Mouse (Mus musculus) spleen, adult 2 months (tissue): Measurements from ENCODE around the gene Gm2035. TPM values are rescaled to one million over a fixed set of nuclear protein-coding genes. Genes with fewer than 3 reads are reported as not detected.
"Not testable (repeated sequence)": the region's sequence is repeated elsewhere in the genome, so short reads cannot be mapped to it uniquely, and the experiment has no call there.

Source experiments
- DNase-seq, 2 experiments: peaks; one replicate each; pipeline versions ENCODE4 v3.0.0 to v3.0.0-alpha.2; 2012 to 2021; ENCODE audit warnings: low spot score in 2 of 2, low read depth in 1 of 2
- H3K27ac ChIP-seq: fragments of 200-500 bp; 2 replicates; pipeline ENCODE4 v1.5.1; 2012; ENCODE audit warnings: low read length, inconsistent platforms; ENCODE audit not compliant: insufficient read depth
- H3K27me3 ChIP-seq: fragments of 200-500 bp; 2 replicates; pipeline ENCODE4 v1.6.1; 2012; ENCODE audit warnings: mild to moderate bottlenecking, moderate library complexity, low read length, inconsistent platforms; ENCODE audit not compliant: control insufficient read depth, insufficient read depth
- H3K36me3 ChIP-seq: fragments of 200-500 bp; 2 replicates; pipeline ENCODE4 v1.6.1; 2012; ENCODE audit warnings: mild to moderate bottlenecking, low read length, inconsistent platforms; ENCODE audit not compliant: control insufficient read depth, insufficient read depth
- H3K4me1 ChIP-seq: fragments of 200-500 bp; 2 replicates; pipeline ENCODE4 v1.6.1; 2011; ENCODE audit warnings: inconsistent platforms; ENCODE audit not compliant: control insufficient read depth, insufficient read depth, insufficient read length
- H3K4me3 ChIP-seq: fragments of 200-500 bp; 2 replicates; pipeline ENCODE4 v1.5.1; 2011; ENCODE audit warnings: mild to moderate bottlenecking, inconsistent platforms; ENCODE audit not compliant: insufficient read depth, insufficient read length; ENCODE audit errors: extremely low read depth
- WGBS: fragments of 180-500 bp; shearing (Covaris S2); methylation state at CpG from one replicate; pipeline ENCODE4 v1.1.7; 2018; 5-methylcytosine and 5-hydroxymethylcytosine counted together
- polyA plus RNA-seq: library from polyadenylated mRNA; depleted of rRNA; stranded (reverse); fragments of >200 nt; gene quantifications from 2 replicates; pipeline ENCODE4 v1.2.3, GENCODE M21; 2012; rRNA removed

Gm2035 gene
- not detected in 2 replicates for polyA plus RNA-seq

DNA sequence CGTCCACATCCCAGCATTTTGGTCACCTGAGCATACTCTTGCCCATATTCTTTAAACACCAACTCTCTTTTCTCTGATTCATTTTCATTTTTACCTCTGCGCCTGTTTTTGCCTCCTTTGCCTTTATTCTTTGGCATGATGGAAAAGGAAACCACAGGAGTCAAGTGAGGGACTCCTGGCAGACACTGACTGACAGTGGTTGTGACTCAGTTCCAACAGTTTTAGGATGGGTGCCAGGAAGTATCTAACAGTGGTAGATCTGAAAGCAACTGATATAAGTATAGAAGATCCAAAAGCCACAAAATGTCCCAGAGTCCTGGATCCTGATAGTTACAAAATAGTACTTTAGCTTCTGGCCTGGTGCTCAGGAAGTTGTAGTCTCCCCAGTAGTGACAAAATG is at the start of gene Gm2035:
Gene Gm2035 (minus strand): TSS at position 137 of the 400 bp plus-strand sequence.
- WGBS = 76% methylated on average over 2 of the region's 2 CpGs
- not testable (repeated sequence) for H3K4me1 ChIP-seq, H3K27me3 ChIP-seq, H3K36me3 ChIP-seq, H3K27ac ChIP-seq, H3K4me3 ChIP-seq, DNase-seq

GRCm38 (mm10) chr12:87953780-87954179 is 34.1 kb upstream of the Gm2035 start, which contains the start of gene Gm2042:
Gene Gm2042, plus strand, starts transcription at chr12:87954080.
- WGBS = 83% methylated on average over 2 of the region's 2 CpGs

DNA sequence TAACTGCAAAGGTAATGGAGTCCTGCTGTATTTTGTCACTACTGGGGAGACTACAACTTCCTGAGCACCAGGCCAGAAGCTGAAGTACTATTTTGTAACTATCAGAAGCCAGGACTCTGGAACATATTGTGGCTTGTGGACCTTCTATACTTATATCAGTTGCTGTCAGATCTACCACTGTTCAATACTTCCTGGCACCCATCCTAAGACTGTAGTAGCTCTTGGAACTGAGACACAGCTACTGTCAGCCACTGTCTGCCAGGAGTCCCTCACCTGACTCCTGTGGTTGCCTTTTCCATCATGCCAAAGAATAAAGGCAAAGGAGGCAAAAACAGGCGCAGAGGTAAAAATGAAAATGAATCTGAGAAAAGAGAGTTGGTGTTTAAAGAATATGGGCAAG is 24.6 kb downstream of the Gm2035 start, which contains the start of gene Gm2022:
Gene Gm2022 (plus strand): TSS at position 301 of the 400 bp plus-strand sequence.
- not testable (repeated sequence) for H3K4me1 ChIP-seq, H3K27me3 ChIP-seq, DNase-seq, H3K36me3 ChIP-seq, H3K27ac ChIP-seq, H3K4me3 ChIP-seq
- whole genome bisulfite sequencing = 78% methylated on average over 1 of the region's 1 CpGs

More at GRCm38 (mm10) chr12:87953780-87954179, 34.1 kb upstream of the Gm2035 start, which contains the start of gene Gm2042:
- not testable (repeated sequence) for DNase-seq, H3K4me1 ChIP-seq, H3K27me3 ChIP-seq, H3K36me3 ChIP-seq, H3K27ac ChIP-seq, H3K4me3 ChIP-seq

GRCm38 (mm10) chr12:87873772-87874171 is 45.9 kb downstream of the Gm2035 start, which contains the start of gene Gm2016:
Gene Gm2016, plus strand, starts transcription at chr12:87874072.
- H3K4me3 ChIP-seq, H3K27me3 ChIP-seq, H3K36me3 ChIP-seq, H3K4me1 ChIP-seq, H3K27ac ChIP-seq, DNase-seq: not testable (repeated sequence)
- 74% methylated on average over 5 of the region's 5 CpGs for WGBS

Other genes with a start within 250 kb of the Gm2035 start
- not detected in 2 replicates for gene Gm21319, start 144.1 kb downstream of the Gm2035 start, polyA plus RNA-seq
- gene Gm21936, start 124.3 kb downstream of the Gm2035 start, polyA plus RNA-seq = not detected in 2 replicates
- not detected in 2 replicates for gene BB287469, start 103.3 kb downstream of the Gm2035 start, polyA plus RNA-seq
- not detected in 2 replicates for gene Gm2001, start 77.5 kb downstream of the Gm2035 start, polyA plus RNA-seq
- not detected in 2 replicates for gene Gm2016, start 45.8 kb downstream of the Gm2035 start, polyA plus RNA-seq
- not detected in 2 replicates for gene Gm2022, start 24.5 kb downstream of the Gm2035 start, polyA plus RNA-seq
- gene Gm2042, start 34.2 kb upstream of the Gm2035 start, polyA plus RNA-seq = not detected in 2 replicates
- gene Gm2075, start 92.0 kb upstream of the Gm2035 start, polyA plus RNA-seq = not detected in 2 replicates
- not detected in 2 replicates for gene Gm6803, start 98.9 kb upstream of the Gm2035 start, polyA plus RNA-seq
- gene Gm2056, start 107.1 kb upstream of the Gm2035 start, polyA plus RNA-seq = not detected in 2 replicates
- gene Gm16368, start 163.8 kb upstream of the Gm2035 start, polyA plus RNA-seq = not detected in 2 replicates